Mouse (Mus musculus) megakaryocyte-erythroid progenitor cell, adult 5-6 weeks (primary cell): ENCODE measurements around the gene Pcare. TPM values are rescaled to one million over a fixed set of nuclear protein-coding genes. Genes with fewer than 3 reads are reported as not detected.

Experiments
- total RNA-seq, 2 experiments: library from RNA; stranded (forward) in 1 of 2; stranded (reverse) in 1 of 2; fragments of 200-1000, 215-1000 nt in 1 of 2; fragments of >200 nt in 1 of 2; fragmentation: Nextera tagmentation in 1 of 2; gene quantifications; 2 replicates each; pipeline ENCODE4 v1.2.3; 2014 to 2017

Gene Pcare
- total RNA-seq, 2 experiments from 2014 or later = not detected

Other genes with a start within 250 kb of the Pcare start
- 25.1 and 35.8 TPM in 2 replicates for gene Ndc80, start 226.0 kb downstream of the Pcare start, total RNA-seq (2014; fragmentation: Nextera tagmentation)
- gene Ndc80, start 226.0 kb downstream of the Pcare start, total RNA-seq (2017) = 73.5 and 83.5 TPM in 2 replicates
- gene Spdya, start 200.8 kb downstream of the Pcare start, total RNA-seq (2014; fragmentation: Nextera tagmentation) = not detected in 2 replicates
- gene Spdya, start 200.8 kb downstream of the Pcare start, total RNA-seq (2017) = not detected in 2 replicates
- 147 and 179 TPM in 2 replicates for gene Wdr43, start 137.0 kb downstream of the Pcare start, total RNA-seq (2014; fragmentation: Nextera tagmentation)
- gene Wdr43, start 137.0 kb downstream of the Pcare start, total RNA-seq (2017) = 483 and 518 TPM in 2 replicates
- not detected in 2 replicates for gene Togaram2, start 79.6 kb downstream of the Pcare start, total RNA-seq (2014; fragmentation: Nextera tagmentation)
- 0.14 TPM in 1 of 2 replicates, not detected in the other for gene Togaram2, start 79.6 kb downstream of the Pcare start, total RNA-seq (2017)
- gene Clip4, start 15.6 kb upstream of the Pcare start, total RNA-seq (2014; fragmentation: Nextera tagmentation) = not detected in 2 replicates
- 2.3 TPM in 1 of 2 replicates, not detected in the other for gene Clip4, start 15.6 kb upstream of the Pcare start, total RNA-seq (2017)